Mouse (Mus musculus): ENCODE results near the gene Gm10842. TPM values are rescaled to one million over a fixed set of nuclear protein-coding genes. Genes with fewer than 3 reads are reported as not detected.

Gene Gm10842
- total and polyA plus RNA-seq, 3 experiments = not detected

GRCm38 (mm10) chr11:105184678-105185077 lies 38.0 kb downstream of the Gm10842 start:
- H3K4me2 ChIP-seq (ENCODE audit: insufficient read depth, low read depth, poor library complexity, severe bottlenecking) = no peak overlapping the region

DNA sequence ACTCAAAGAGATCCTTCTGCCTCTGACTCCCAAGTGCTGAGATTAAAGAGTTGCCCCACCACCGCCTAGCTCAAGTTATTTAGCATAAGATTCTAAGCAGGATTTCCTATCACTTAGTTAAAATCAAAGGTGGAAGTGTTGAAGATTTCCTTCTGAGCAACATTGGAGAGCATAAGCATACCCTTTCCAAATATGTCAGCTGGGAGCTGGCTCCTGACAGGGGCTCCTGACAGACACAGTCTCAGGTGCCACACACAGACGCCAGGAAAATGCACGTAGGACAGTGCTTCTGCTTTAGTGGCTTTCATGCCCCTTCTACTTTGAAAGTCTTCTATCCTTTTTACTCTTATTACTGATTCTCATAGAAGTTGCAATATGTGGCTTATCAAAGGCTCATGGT lies 45.5 kb downstream of the Gm10842 start:
- Histone ChIP-seq H3K79me2 (replicated peaks; ENCODE audit: control insufficient read depth, extremely low read depth, insufficient read depth, poor library complexity, severe bottlenecking) (peaks cover 63% of the 10 kb centered on the region), H3K9me3 (replicated peaks; ENCODE audit: low read length) (no peaks in the 10 kb centered on the region), H3K9ac (ENCODE audit: insufficient read depth, low read depth) (no peak overlapping the region), H3K27me3 (replicated peaks) (no peaks in the 10 kb centered on the region), H3K4me3 (replicated peaks in 1 of 3; ENCODE audit: low read depth in 2 of 3, low read length in 2 of 3, poor library complexity in 1 of 3) (no peak overlapping the region), H3K36me3 (replicated peaks in 1 of 2; ENCODE audit: control insufficient read depth in 1 of 2, insufficient read depth in 1 of 2, low read length in 1 of 2) (peaks cover 35 to 77% of the 10 kb centered on the region in 2 experiments), H3K4me2 (ENCODE audit: insufficient read depth, low read depth, poor library complexity, severe bottlenecking) (no peak overlapping the region), H3K27ac (ENCODE audit: insufficient read depth, low read depth) (no peak overlapping the region), H3K4me1 (ENCODE audit: control insufficient read depth in 1 of 2, insufficient read depth in 2 of 2) (peaks cover 0 to 7% of the 10 kb centered on the region in 2 experiments; a peak in 2 of 4 replicates)
- dilution Hi-C loops (cut with MboI; ENCODE audit: extremely low pct_ligation_motif_present, extremely low pct_unique_long_range_greater_than_20kb, low sequenced_read_pairs) = no loop called here
- TF ChIP-seq CTCF (conservative IDR thresholded peaks at IDR 0.05 in 1 of 2, IDR thresholded peaks at IDR 0.05 in 1 of 2; ENCODE audit: low read depth in 2 of 2, low read length in 2 of 2) (no peak), IRF4 (IDR thresholded peaks at IDR 0.05; ENCODE audit: low read depth, low read length) (no peak), NELFE (IDR thresholded peaks at IDR 0.05; ENCODE audit: low read depth, low read length) (no peak), USF1 (IDR thresholded peaks at IDR 0.05; ENCODE audit: low read depth, low read length) (no peak), BHLHE40 (IDR thresholded peaks at IDR 0.05; ENCODE audit: low read depth, low read length) (no peak), GABPA (IDR thresholded peaks at IDR 0.05; ENCODE audit: insufficient replicate concordance, low read depth, low read length) (no peak), POLR2AphosphoS2 (IDR thresholded peaks at IDR 0.05; ENCODE audit: low read depth, low read length) (no peak), MAFK (IDR thresholded peaks at IDR 0.05; ENCODE audit: insufficient replicate concordance, low read length) (no peak), ETS1 (conservative IDR thresholded peaks at IDR 0.05; ENCODE audit: low read depth, low read length) (no peak), ZKSCAN1 (IDR thresholded peaks at IDR 0.05; ENCODE audit: borderline replicate concordance, low read depth, low read length) (no peak), E2F4 (IDR thresholded peaks at IDR 0.05; ENCODE audit: insufficient replicate concordance, low read depth, low read length) (no peak), PAX5 (IDR thresholded peaks at IDR 0.05; ENCODE audit: low read length) (no peak)
- in situ Hi-C loops (cut with MboI; ENCODE audit: low pct_ligation_motif_present, low pct_unique_long_range_greater_than_20kb, low sequenced_read_pairs) = no loop called here
- DNase-seq (ENCODE audit: extremely low read depth) = no peak

More at GRCm38 (mm10) chr11:105184678-105185077, 38.0 kb downstream of the Gm10842 start:
- peaks cover 81% of the 10 kb centered on the region for H3K79me2 ChIP-seq (replicated peaks; ENCODE audit: control insufficient read depth, extremely low read depth, insufficient read depth, poor library complexity, severe bottlenecking)
- no peak overlapping the region for H3K4me3 ChIP-seq (replicated peaks in 1 of 3; ENCODE audit: low read depth in 2 of 3, low read length in 2 of 3, poor library complexity in 1 of 3)
- DNase-seq (ENCODE audit: extremely low read depth) = peak; percentile 43
- in situ Hi-C loops (cut with MboI; ENCODE audit: low pct_ligation_motif_present, low pct_unique_long_range_greater_than_20kb, low sequenced_read_pairs) (no loop called here), dilution Hi-C loops (cut with MboI; ENCODE audit: extremely low pct_ligation_motif_present, extremely low pct_unique_long_range_greater_than_20kb, low sequenced_read_pairs) (no loop called here)
- H3K9me3 ChIP-seq (replicated peaks; ENCODE audit: low read length) = no peaks in the 10 kb centered on the region
- TF ChIP-seq UBTF (IDR thresholded peaks at IDR 0.05; ENCODE audit: low read depth, low read length) (no peak), TBP (conservative IDR thresholded peaks at IDR 0.05; ENCODE audit: low read depth, low read length) (no peak), RAD21 (IDR thresholded peaks at IDR 0.05; ENCODE audit: low read depth, low read length) (peak; percentile 2; the same call in 1 of the 2 replicates), EP300 (IDR thresholded peaks at IDR 0.05; ENCODE audit: low read length) (no peak), MXI1 (IDR thresholded peaks at IDR 0.05; ENCODE audit: low read depth, low read length) (no peak), IRF4 (IDR thresholded peaks at IDR 0.05; ENCODE audit: low read depth, low read length) (no peak), ZKSCAN1 (IDR thresholded peaks at IDR 0.05; ENCODE audit: borderline replicate concordance, low read depth, low read length) (no peak), CHD1 (IDR thresholded peaks at IDR 0.05; ENCODE audit: low read depth, low read length) (no peak), ETS1 (conservative IDR thresholded peaks at IDR 0.05; ENCODE audit: low read depth, low read length) (no peak), MEF2A (IDR thresholded peaks at IDR 0.05; ENCODE audit: borderline replicate concordance, low read depth, low read length) (no peak), MAX (IDR thresholded peaks at IDR 0.05; ENCODE audit: low read length) (no peak), CTCF (conservative IDR thresholded peaks at IDR 0.05 in 1 of 2, IDR thresholded peaks at IDR 0.05 in 1 of 2; ENCODE audit: low read depth in 2 of 2, low read length in 2 of 2) (peak in 1 of 2 experiments; percentile 52; a peak in 2 of 4 replicates), NELFE (IDR thresholded peaks at IDR 0.05; ENCODE audit: low read depth, low read length) (no peak), SMC3 (IDR thresholded peaks at IDR 0.05; ENCODE audit: low read depth, low read length) (no peak), HCFC1 (IDR thresholded peaks at IDR 0.05; ENCODE audit: low read depth, low read length) (no peak), MAFK (IDR thresholded peaks at IDR 0.05; ENCODE audit: insufficient replicate concordance, low read length) (no peak), ZMIZ1 (IDR thresholded peaks at IDR 0.05; ENCODE audit: low read depth, low read length) (no peak), MYC (IDR thresholded peaks at IDR 0.05; ENCODE audit: low read depth, low read length) (0 out of 2 replicates have a peak, but pooled peaks have one; percentile 38), RCOR1 (conservative IDR thresholded peaks at IDR 0.05; ENCODE audit: low read depth, low read length) (no peak), MAZ (IDR thresholded peaks at IDR 0.05; ENCODE audit: low read depth, low read length) (no peak)
- no peaks in the 10 kb centered on the region for H3K27me3 ChIP-seq (replicated peaks)
- peaks cover 21 to 49% of the 10 kb centered on the region in 2 experiments for H3K36me3 ChIP-seq (replicated peaks in 1 of 2; ENCODE audit: control insufficient read depth in 1 of 2, insufficient read depth in 1 of 2, low read length in 1 of 2)
- H3K9ac ChIP-seq (ENCODE audit: insufficient read depth, low read depth) = no peak overlapping the region
- H3K27ac ChIP-seq (ENCODE audit: insufficient read depth, low read depth) = no peak overlapping the region
- H3K4me1 ChIP-seq (ENCODE audit: control insufficient read depth in 1 of 2, insufficient read depth in 2 of 2) = peaks cover 0 to 40% of the 10 kb centered on the region in 2 experiments; a peak in 3 of 4 replicates

Measured in CH12.LX (cell line).